Mouse (Mus musculus) liver, adult 2 months (tissue): ENCODE data around the gene Rpl23a. TPM values are rescaled to one million over a fixed set of nuclear protein-coding genes. Genes with fewer than 3 reads are reported as not detected.

Experiments used
- DNase-seq: peaks from one replicate; pipeline ENCODE4 v3.0.0-alpha.2; 2011; ENCODE audit warnings: low read depth, low spot score; ENCODE audit errors: extremely low read depth
- H3K27ac ChIP-seq: fragments of 200-500 bp; replicated peaks from 2 replicates; pipeline ENCODE4 v1.5.1; 2012; ENCODE audit warnings: low read depth, mild to moderate bottlenecking, control low read depth, inconsistent platforms, low read length; ENCODE audit not compliant: insufficient read depth
- H3K27me3 ChIP-seq: fragments of 200-500 bp; 2 replicates; pipeline ENCODE4 v1.6.1; 2012; ENCODE audit warnings: mild to moderate bottlenecking, moderate library complexity, low read length, inconsistent platforms; ENCODE audit not compliant: control insufficient read depth, insufficient read depth
- H3K36me3 ChIP-seq: fragments of 200-500 bp; 2 replicates; pipeline ENCODE4 v1.6.1; 2012; ENCODE audit warnings: low read length, inconsistent platforms; ENCODE audit not compliant: control insufficient read depth, insufficient read depth
- H3K4me1 ChIP-seq: fragments of 200-500 bp; 2 replicates; pipeline ENCODE4 v1.6.1; 2011; ENCODE audit warnings: low read length; ENCODE audit not compliant: control insufficient read depth, insufficient read depth
- H3K4me3 ChIP-seq: fragments of 200-500 bp; 2 replicates; pipeline ENCODE4 v1.5.1; 2011; ENCODE audit warnings: low read depth, mild to moderate bottlenecking, control low read depth, low read length, moderate library complexity; ENCODE audit not compliant: insufficient read depth
- H3K79me2 ChIP-seq: fragments of 200-500 bp; 2 replicates; pipeline ENCODE4 v1.6.1; 2012; ENCODE audit warnings: inconsistent platforms, mild to moderate bottlenecking, low read length, moderate library complexity; ENCODE audit not compliant: control insufficient read depth, insufficient read depth
- H3K9ac ChIP-seq: fragments of 200-500 bp; 2 replicates; pipeline ENCODE4 v1.6.1; 2012; ENCODE audit warnings: low read depth, mild to moderate bottlenecking, control low read depth, inconsistent platforms, low read length
- CTCF ChIP-seq: fragments of 200-500 bp; IDR thresholded peaks from 2 replicates; pipeline ENCODE4 v1.5.1; 2011; ENCODE audit warnings: low read depth, low read length, control low read depth
- POLR2A ChIP-seq: fragments of 200-500 bp; IDR thresholded peaks from 2 replicates; pipeline ENCODE4 v1.6.1; 2011; ENCODE audit warnings: low read length, control low read depth; ENCODE audit not compliant: insufficient read depth; ENCODE audit errors: extremely low read depth
- WGBS: fragments of 180-500 bp; shearing (Covaris S2); methylation state at CpG from one replicate; pipeline ENCODE4 v1.1.7; 2018; 5-methylcytosine and 5-hydroxymethylcytosine counted together
- polyA plus RNA-seq: library from polyadenylated mRNA; depleted of rRNA; stranded (reverse); fragments of >200 nt; gene quantifications from 2 replicates; pipeline ENCODE4 v1.2.3, GENCODE M21; 2012
- total RNA-seq: library from RNA; depleted of rRNA; stranded (reverse); fragments of >200 nt; gene quantifications from 2 replicates; pipeline ENCODE4 v1.2.3, GENCODE M21; 2014

Gene Rpl23a
- total and polyA plus RNA-seq, 2 experiments, result 110 to 352 TPM

DNA sequence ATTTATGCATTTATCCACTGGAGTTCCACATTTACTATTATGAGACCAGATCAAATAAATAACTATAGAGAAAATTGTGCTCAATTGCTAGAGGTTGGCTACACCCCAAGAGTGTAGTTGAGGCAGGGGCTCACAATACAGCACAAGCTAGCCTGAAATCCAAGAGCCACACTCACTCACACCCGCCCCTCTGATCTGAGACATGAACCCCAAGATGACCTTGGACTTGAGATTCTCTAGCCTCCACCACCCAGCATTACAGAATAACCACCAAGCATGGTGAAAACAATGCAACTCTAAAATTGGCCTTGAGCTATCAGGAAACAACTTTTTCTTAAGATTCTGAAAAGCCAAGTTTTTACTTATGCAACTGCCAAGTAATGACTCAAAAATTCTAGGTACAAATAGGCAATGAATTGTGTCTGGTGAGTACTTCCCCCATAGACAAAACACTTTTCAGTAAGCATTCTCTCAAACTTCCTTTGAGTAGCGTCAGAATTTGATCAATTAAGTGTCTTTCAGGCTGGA lies 1.5 kb downstream of the Rpl23a start:
- no peak overlapping the region for H3K27ac ChIP-seq
- peak overlapping the region; percentile 30; the same call in 1 of the 2 replicates for H3K9ac ChIP-seq
- no peak overlapping the region for H3K4me3 ChIP-seq
- H3K79me2 ChIP-seq, result peaks cover 5% of the 10 kb centered on the region; the same call in 1 of the 2 replicates
- peaks cover 5% of the 10 kb centered on the region for H3K4me1 ChIP-seq
- H3K36me3 ChIP-seq, result peaks cover 19% of the 10 kb centered on the region
- TF ChIP-seq CTCF (no peak), POLR2A (no peak)
- H3K27me3 ChIP-seq, result no peaks in the 10 kb centered on the region
- DNase-seq, result peak; percentile 18
- 22% methylated on average over 2 of the region's 2 CpGs for WGBS

DNA sequence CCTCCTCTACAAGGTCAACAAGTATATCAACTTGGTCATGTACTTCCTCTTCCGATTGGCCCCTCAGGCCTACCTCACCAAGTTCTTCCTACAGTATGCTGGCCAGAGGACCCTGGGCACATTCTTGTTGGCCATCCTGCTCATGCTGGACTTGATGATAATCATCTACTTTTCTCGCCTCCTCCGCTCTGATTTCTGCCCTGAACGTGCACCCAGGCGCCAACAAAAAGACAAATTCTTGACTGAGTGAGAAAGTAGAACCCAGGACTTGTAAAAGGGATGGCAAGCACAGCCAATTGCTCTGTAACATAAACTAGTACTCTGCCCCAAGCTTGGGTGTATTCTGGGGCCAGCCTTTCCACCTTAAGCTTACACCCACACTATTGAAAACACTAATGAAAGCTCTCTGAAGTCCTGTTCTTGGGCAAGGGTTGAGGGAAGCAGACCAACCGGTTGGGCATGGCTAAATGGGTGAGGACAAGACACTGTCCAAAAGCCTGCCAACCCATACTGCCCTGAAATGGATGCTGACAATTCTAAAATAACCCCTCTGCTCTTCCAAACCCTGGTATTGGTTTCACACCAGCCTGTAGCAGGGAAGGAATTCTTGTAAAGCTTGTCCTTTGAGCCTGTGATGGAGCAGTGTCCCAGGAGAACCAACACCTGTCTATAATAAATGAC lies 3.2 kb downstream of the Rpl23a start:
- Histone ChIP-seq H3K27me3 (no peaks in the 10 kb centered on the region), H3K9ac (no peak overlapping the region), H3K36me3 (peaks cover 19% of the 10 kb centered on the region), H3K27ac (no peak overlapping the region), H3K79me2 (peaks cover 5% of the 10 kb centered on the region; the same call in 1 of the 2 replicates), H3K4me3 (no peak overlapping the region), H3K4me1 (peaks cover 7% of the 10 kb centered on the region)
- TF ChIP-seq CTCF (no peak), POLR2A (no peak)
- no peak for DNase-seq
- WGBS, result 70% methylated on average over 6 of the region's 6 CpGs

DNA sequence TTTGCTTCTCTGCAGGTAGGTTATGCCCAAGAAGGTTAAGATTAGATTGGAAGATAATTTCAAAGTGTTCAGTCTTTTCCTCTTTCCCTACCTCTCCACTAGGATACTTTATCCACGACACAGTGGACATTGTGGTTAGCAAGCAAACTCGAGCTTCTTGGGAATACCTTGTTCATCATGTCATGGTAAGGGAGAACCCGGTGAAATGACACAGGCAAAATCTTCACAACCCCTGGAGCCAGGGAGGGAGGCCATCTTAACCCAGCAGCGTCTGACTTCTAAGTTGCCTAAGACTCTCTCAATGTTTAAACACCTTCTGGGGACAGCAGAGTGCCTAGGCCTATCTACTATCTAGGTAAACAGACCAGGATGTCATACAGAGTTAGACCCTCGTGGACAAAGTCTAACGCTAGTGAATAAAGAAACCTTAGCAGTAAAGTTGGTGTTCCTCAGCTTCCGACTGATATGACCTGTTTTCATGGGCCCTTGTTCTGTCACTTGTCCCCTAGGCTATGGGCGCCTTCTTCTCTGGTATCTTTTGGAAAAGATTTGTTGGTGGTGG lies 3.9 kb downstream of the Rpl23a start:
- Histone ChIP-seq H3K27ac (peak overlapping the region; percentile 93), H3K4me3 (peak overlapping the region; percentile 81), H3K27me3 (no peaks in the 10 kb centered on the region), H3K9ac (peak overlapping the region; percentile 93; the same call in 1 of the 2 replicates), H3K79me2 (peaks cover 5% of the 10 kb centered on the region; the same call in 1 of the 2 replicates), H3K36me3 (peaks cover 19% of the 10 kb centered on the region), H3K4me1 (peaks cover 9% of the 10 kb centered on the region)
- TF ChIP-seq CTCF (no peak), POLR2A (no peak)
- DNase-seq, result no peak
- WGBS, result 32% methylated on average over 8 of the region's 8 CpGs

DNA sequence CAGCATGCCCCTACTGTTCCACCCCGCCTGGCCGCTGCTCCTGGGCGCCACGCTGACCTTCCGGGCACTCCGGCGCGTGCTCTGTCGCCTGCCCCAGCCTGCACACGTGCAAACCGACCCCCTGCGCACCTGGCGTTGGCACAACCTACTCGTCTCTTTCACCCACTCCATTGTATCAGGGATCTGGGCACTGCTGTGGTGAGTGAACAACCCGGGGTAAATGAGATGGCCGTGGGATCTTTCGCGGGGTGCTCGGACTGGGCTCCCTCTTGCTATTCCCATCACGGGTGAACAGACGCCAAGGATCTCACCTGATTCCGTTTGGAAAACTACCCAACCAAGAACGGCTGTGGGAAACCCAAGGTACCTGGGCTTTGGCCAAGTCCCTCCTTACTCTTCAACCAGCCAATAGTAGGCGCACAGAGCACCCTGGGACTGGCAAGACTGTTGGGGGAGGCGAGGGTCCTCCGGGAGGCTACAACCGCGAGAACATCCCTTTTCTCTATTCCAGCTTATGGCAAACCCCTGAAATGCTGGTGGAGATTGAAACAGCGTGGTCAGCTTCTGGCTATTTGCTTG lies 4.4 kb downstream of the Rpl23a start:
- peak; percentile 86 for DNase-seq
- Histone ChIP-seq H3K9ac (peak overlapping the region; percentile 93), H3K27me3 (no peaks in the 10 kb centered on the region), H3K79me2 (peaks cover 5% of the 10 kb centered on the region; the same call in 1 of the 2 replicates), H3K36me3 (peaks cover 19% of the 10 kb centered on the region), H3K4me1 (peaks cover 11% of the 10 kb centered on the region), H3K4me3 (peak overlapping the region; percentile 81), H3K27ac (peak overlapping the region; percentile 93)
- 5% methylated on average over 29 of the region's 29 CpGs for WGBS
- TF ChIP-seq POLR2A, result no peak
- TF ChIP-seq CTCF, result no peak

DNA sequence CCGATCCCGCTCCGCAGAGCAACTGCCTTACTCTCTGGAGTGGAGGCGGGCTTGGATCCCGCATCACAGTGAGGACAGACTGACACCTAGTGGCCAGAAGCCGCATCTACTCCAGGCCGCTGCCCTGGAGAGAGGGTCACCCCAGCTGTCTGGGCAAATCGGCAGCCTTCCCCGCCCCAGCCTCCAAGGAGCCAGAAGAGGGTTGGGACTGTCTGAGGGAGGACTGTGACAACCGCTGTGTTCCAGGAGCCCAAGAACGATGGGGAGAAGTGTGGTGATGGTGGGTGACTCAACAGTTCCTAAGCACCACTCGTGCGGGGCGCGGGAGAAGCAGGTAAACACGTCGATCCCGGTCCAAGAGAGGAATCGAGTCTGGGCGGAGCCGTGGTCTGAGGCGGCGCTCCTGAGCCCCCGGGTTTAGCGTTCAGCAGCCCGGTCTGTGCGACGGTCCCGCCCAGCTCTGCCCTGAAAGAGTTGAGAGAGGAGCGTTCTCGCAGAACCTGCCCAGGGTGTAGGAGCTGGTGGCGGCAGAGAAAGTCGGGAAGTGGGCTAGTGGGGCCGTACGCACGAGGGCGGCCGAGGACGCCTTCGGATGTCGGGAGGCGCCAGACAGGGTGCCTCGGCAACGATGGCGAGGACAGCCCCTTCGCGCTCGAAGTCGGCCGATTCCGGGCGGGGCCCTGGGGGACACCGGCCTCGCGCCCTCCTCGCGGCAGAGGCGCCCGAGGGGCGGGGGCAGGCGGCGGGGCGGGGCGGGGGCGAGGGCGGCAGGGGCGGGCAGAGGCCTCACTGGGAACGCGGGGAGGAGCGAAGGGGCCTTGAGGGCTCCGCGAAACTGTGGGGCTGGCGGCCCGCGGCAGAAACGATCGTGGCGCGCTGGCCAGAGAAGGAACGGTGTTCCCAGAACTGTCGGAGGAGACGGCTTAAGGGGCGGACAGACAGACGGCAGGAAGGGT lies 5.2 kb downstream of the Rpl23a start:
- peaks cover 11% of the 10 kb centered on the region for H3K4me1 ChIP-seq
- H3K27ac ChIP-seq, result peak overlapping the region; percentile 93
- WGBS, result under 1% methylated on average over 82 of the region's 84 CpGs

More for the DNA sequence above, 5.2 kb downstream of the Rpl23a start:
- H3K9ac ChIP-seq, result peak overlapping the region; percentile 93
- no peaks in the 10 kb centered on the region for H3K27me3 ChIP-seq
- peak; percentile 67 for TF ChIP-seq POLR2A
- TF ChIP-seq CTCF, result peak; percentile 95
- peak; percentile 87 for DNase-seq
- H3K79me2 ChIP-seq, result peaks cover 4% of the 10 kb centered on the region; the same call in 1 of the 2 replicates
- H3K36me3 ChIP-seq, result peaks cover 19% of the 10 kb centered on the region
- peak overlapping the region; percentile 81 for H3K4me3 ChIP-seq
